Mouse (Mus musculus) embryo, embryonic 11.5 days (tissue): ENCODE measurements around the gene Trim40.

Source experiments
- DNase-seq: peaks from one replicate; pipeline ENCODE4 v3.0.0-alpha.2; 2012; ENCODE audit warnings: low read depth, low spot score

Gene Trim40

GRCm38 (mm10) chr17:36890073-36890903 lies at the start of gene Trim40:
Gene Trim40 (minus strand): TSS chr17:36890123.
- no peak for DNase-seq

- no peak for DNase-seq
Observed at GRCm38 (mm10) chr17:36938056-36938455, 48.1 kb upstream of the Trim40 start.

GRCm38 (mm10) chr17:36931806-36932205 lies 41.9 kb upstream of the Trim40 start:
- DNase-seq, result no peak

- no peak for DNase-seq
Observed at GRCm38 (mm10) chr17:36931130-36931529, 41.2 kb upstream of the Trim40 start.

GRCm38 (mm10) chr17:36930233-36930632 lies 40.3 kb upstream of the Trim40 start:
- no peak for DNase-seq

- no peak for DNase-seq
Observed at GRCm38 (mm10) chr17:36929236-36929932, 39.5 kb upstream of the Trim40 start.

- no peak for DNase-seq
Observed at GRCm38 (mm10) chr17:36927496-36928120, 37.7 kb upstream of the Trim40 start.

GRCm38 (mm10) chr17:36923491-36923890 lies 33.6 kb upstream of the Trim40 start:
- DNase-seq, result no peak

GRCm38 (mm10) chr17:36922715-36923114 lies 32.8 kb upstream of the Trim40 start:
- DNase-seq, result no peak

- DNase-seq, result no peak
Observed at GRCm38 (mm10) chr17:36920239-36920638, 30.3 kb upstream of the Trim40 start.

- DNase-seq, result peak; percentile 31
Observed at GRCm38 (mm10) chr17:36915076-36915475, 25.2 kb upstream of the Trim40 start.

- DNase-seq, result peak; percentile 62
Observed at GRCm38 (mm10) chr17:36914108-36914507, 24.2 kb upstream of the Trim40 start.

- DNase-seq, result no peak
Observed at GRCm38 (mm10) chr17:36912031-36912430, 22.1 kb upstream of the Trim40 start.

GRCm38 (mm10) chr17:36909802-36910201 lies 19.9 kb upstream of the Trim40 start:
- DNase-seq, result no peak

GRCm38 (mm10) chr17:36908235-36908634 lies 18.3 kb upstream of the Trim40 start:
- DNase-seq, result no peak

GRCm38 (mm10) chr17:36903651-36904050 lies 13.7 kb upstream of the Trim40 start:
- no peak for DNase-seq

- no peak for DNase-seq
Observed at GRCm38 (mm10) chr17:36900691-36901090, 10.8 kb upstream of the Trim40 start.

GRCm38 (mm10) chr17:36900001-36900400 lies 10.1 kb upstream of the Trim40 start:
- no peak for DNase-seq

GRCm38 (mm10) chr17:36899376-36899775 lies 9.5 kb upstream of the Trim40 start:
- no peak for DNase-seq

GRCm38 (mm10) chr17:36897552-36898205 lies 7.8 kb upstream of the Trim40 start, which contains the start of gene Trim31:
Gene Trim31 (plus strand): TSS chr17:36898118.
- DNase-seq, result no peak

- no peak for DNase-seq
Observed at GRCm38 (mm10) chr17:36897065-36897464, 7.1 kb upstream of the Trim40 start.

GRCm38 (mm10) chr17:36896583-36896982 lies 6.7 kb upstream of the Trim40 start:
- peak; percentile 38 for DNase-seq
